Mouse (Mus musculus) MEL (cell line): ENCODE measurements around the gene Fam19a1. TPM values are rescaled to one million over a fixed set of nuclear protein-coding genes. Genes with fewer than 3 reads are reported as not detected.

ENCODE experiments used
- DNase-seq: peaks from one replicate; pipeline ENCODE4 v3.0.0; 2011; ENCODE audit warnings: low read depth, low spot score
- H3K27ac ChIP-seq: 2 replicates; pipeline ENCODE4 v1.5.1; 2012; ENCODE audit warnings: low read depth, mild to moderate bottlenecking, control low read depth, low read length, moderate library complexity; ENCODE audit not compliant: control insufficient read depth
- H3K27me3 ChIP-seq, 2 experiments: fragments of 150-350 bp in 1 of 2; sonication (generic) in 1 of 2; 2 replicates each; pipeline ENCODE4 v1.6.1; 2012; ENCODE audit warnings: low read length in 2 of 2, mild to moderate bottlenecking in 2 of 2, improper control_type of control experiment in 1 of 2, moderate library complexity in 1 of 2; ENCODE audit not compliant: insufficient read depth in 2 of 2, control insufficient read depth in 1 of 2
- H3K36me3 ChIP-seq, 2 experiments: 2 replicates each; pipeline ENCODE4 v1.6.1; 2012 to 2014; ENCODE audit warnings: low read length in 2 of 2, improper control_type of control experiment in 1 of 2, inconsistent platforms in 1 of 2, mild to moderate bottlenecking in 1 of 2; ENCODE audit not compliant: insufficient read depth in 2 of 2, control insufficient read depth in 1 of 2
- H3K4me1 ChIP-seq, 2 experiments: fragments of 150-350 bp in 1 of 2; sonication (generic) in 1 of 2; 2 replicates each; pipeline ENCODE4 v1.6.1; 2012; ENCODE audit warnings: low read length in 2 of 2, improper control_type of control experiment in 1 of 2, mild to moderate bottlenecking in 1 of 2; ENCODE audit not compliant: insufficient read depth in 2 of 2, control insufficient read depth in 1 of 2
- H3K4me3 ChIP-seq, 2 experiments: fragments of 150-350 bp in 1 of 2; sonication (generic) in 1 of 2; 2 replicates each; pipeline ENCODE4 v1.5.1; 2012; ENCODE audit warnings: low read depth in 2 of 2, low read length in 2 of 2, mild to moderate bottlenecking in 2 of 2, moderate library complexity in 2 of 2, control low read depth in 1 of 2, improper control_type of control experiment in 1 of 2; ENCODE audit not compliant: control insufficient read depth in 1 of 2, insufficient read depth in 1 of 2
- H3K79me2 ChIP-seq: 2 replicates; pipeline ENCODE4 v1.6.1; 2012; ENCODE audit warnings: mild to moderate bottlenecking, low read length, moderate library complexity; ENCODE audit not compliant: control insufficient read depth, poor library complexity, insufficient read depth
- H3K9ac ChIP-seq: 2 replicates; pipeline ENCODE4 v1.6.1; 2012; ENCODE audit warnings: low read depth, mild to moderate bottlenecking, control low read depth, low read length, moderate library complexity; ENCODE audit not compliant: control insufficient read depth, poor library complexity, severe bottlenecking
- H3K9me3 ChIP-seq: fragments of 150-350 bp; sonication (generic); replicated peaks from 2 replicates; pipeline ENCODE4 v1.6.1; 2012; ENCODE audit warnings: mild to moderate bottlenecking, low read length, improper control_type of control experiment, moderate library complexity; ENCODE audit not compliant: insufficient read depth
- BHLHE40 ChIP-seq: IDR thresholded peaks from 2 replicates; pipeline ENCODE4 v1.6.1; 2012; ENCODE audit warnings: low read depth, mild to moderate bottlenecking, inconsistent platforms, low read length, improper control_type of control experiment, borderline replicate concordance
- CHD2 ChIP-seq: IDR thresholded peaks from 2 replicates; pipeline ENCODE4 v1.6.1; 2011; ENCODE audit warnings: low read length, improper control_type of control experiment
- CTCF ChIP-seq, 3 experiments: IDR thresholded peaks in 2 of 3; conservative IDR thresholded peaks in 1 of 3; 2 replicates each; pipeline ENCODE4 v1.5.1; 2011 to 2012; ENCODE audit warnings: low read length in 3 of 3, low read depth in 2 of 3, mild to moderate bottlenecking in 2 of 3, improper control_type of control experiment in 1 of 3, inconsistent platforms in 1 of 3, mixed read lengths in 1 of 3, moderate library complexity in 1 of 3; ENCODE audit not compliant: control insufficient read depth in 1 of 3, insufficient read depth in 1 of 3, poor library complexity in 1 of 3, severe bottlenecking in 1 of 3
- E2F4 ChIP-seq: IDR thresholded peaks from 2 replicates; pipeline ENCODE4 v1.6.1; 2011; ENCODE audit warnings: low read depth, low read length, improper control_type of control experiment, borderline replicate concordance
- ELF1 ChIP-seq: IDR thresholded peaks from 2 replicates; pipeline ENCODE4 v1.6.1; 2014; ENCODE audit warnings: low read depth, mild to moderate bottlenecking, inconsistent platforms, low read length, improper control_type of control experiment, moderate library complexity
- ETS1 ChIP-seq: IDR thresholded peaks from 2 replicates; pipeline ENCODE4 v1.6.1; 2012; ENCODE audit warnings: low read depth, mild to moderate bottlenecking, inconsistent platforms, low read length, improper control_type of control experiment, moderate library complexity
- GABPA ChIP-seq: IDR thresholded peaks from 2 replicates; pipeline ENCODE4 v1.6.1; 2012; ENCODE audit warnings: low read depth, mild to moderate bottlenecking, inconsistent platforms, low read length, improper control_type of control experiment, moderate library complexity
- GATA1 ChIP-seq: IDR thresholded peaks from 2 replicates; pipeline ENCODE4 v1.6.1; 2011; ENCODE audit warnings: low read depth, low read length, improper control_type of control experiment
- JUND ChIP-seq: IDR thresholded peaks from 2 replicates; pipeline ENCODE4 v1.6.1; 2011; ENCODE audit warnings: low read depth, mild to moderate bottlenecking, improper control_type of control experiment, low read length
- MAFK ChIP-seq: IDR thresholded peaks from 2 replicates; pipeline ENCODE4 v1.6.1; 2011; ENCODE audit warnings: low read depth, mild to moderate bottlenecking, low read length, improper control_type of control experiment, borderline replicate concordance
- MAX ChIP-seq: IDR thresholded peaks from 2 replicates; pipeline ENCODE4 v1.6.1; 2011; ENCODE audit warnings: low read length, improper control_type of control experiment
- MAZ ChIP-seq: IDR thresholded peaks from 2 replicates; pipeline ENCODE4 v1.6.1; 2012; ENCODE audit warnings: low read depth, mild to moderate bottlenecking, inconsistent platforms, low read length, improper control_type of control experiment
- MEF2A ChIP-seq: IDR thresholded peaks from 2 replicates; pipeline ENCODE4 v1.6.1; 2014; ENCODE audit warnings: low read depth, mild to moderate bottlenecking, inconsistent platforms, low read length, improper control_type of control experiment; ENCODE audit not compliant: poor library complexity, insufficient replicate concordance, severe bottlenecking; ENCODE audit errors: extremely low read depth
- MYB ChIP-seq: IDR thresholded peaks from 2 replicates; pipeline ENCODE4 v1.6.1; 2011; ENCODE audit warnings: mild to moderate bottlenecking, low read depth, low read length, improper control_type of control experiment
- MYC ChIP-seq: IDR thresholded peaks from 2 replicates; pipeline ENCODE4 v1.6.1; 2011; ENCODE audit warnings: low read depth, mild to moderate bottlenecking, low read length, improper control_type of control experiment, moderate library complexity
- NELFE ChIP-seq: IDR thresholded peaks from 2 replicates; pipeline ENCODE4 v1.6.1; 2011; ENCODE audit warnings: low read depth, low read length, improper control_type of control experiment
- NRF1 ChIP-seq: IDR thresholded peaks from 2 replicates; pipeline ENCODE4 v1.6.1; 2014; ENCODE audit warnings: low read depth, mild to moderate bottlenecking, inconsistent platforms, low read length, improper control_type of control experiment, moderate library complexity; ENCODE audit not compliant: poor library complexity, insufficient read depth, severe bottlenecking
- POLR2A ChIP-seq, 2 experiments: IDR thresholded peaks; 2 replicates each; pipeline ENCODE4 v1.6.1; 2011 to 2012; ENCODE audit warnings: low read length in 2 of 2, mild to moderate bottlenecking in 2 of 2, control low read depth in 1 of 2, improper control_type of control experiment in 1 of 2, low read depth in 1 of 2, moderate library complexity in 1 of 2; ENCODE audit not compliant: control insufficient read depth in 1 of 2, insufficient read depth in 1 of 2, poor library complexity in 1 of 2
- POLR2AphosphoS2 ChIP-seq: IDR thresholded peaks from 2 replicates; pipeline ENCODE4 v1.6.1; 2011; ENCODE audit warnings: low read length, improper control_type of control experiment
- POLR2AphosphoS5 ChIP-seq: IDR thresholded peaks from 2 replicates; pipeline ENCODE4 v1.6.1; 2012; ENCODE audit warnings: low read depth, borderline replicate concordance, mild to moderate bottlenecking, inconsistent platforms, low read length, moderate library complexity, mixed read lengths
- SMC3 ChIP-seq: IDR thresholded peaks from 2 replicates; pipeline ENCODE4 v1.6.1; 2011; ENCODE audit warnings: low read depth, low read length, improper control_type of control experiment
- TBP ChIP-seq: IDR thresholded peaks from 2 replicates; pipeline ENCODE4 v1.8.0; 2011; ENCODE audit warnings: low read depth, low read length, improper control_type of control experiment
- TCF12 ChIP-seq: IDR thresholded peaks from 2 replicates; pipeline ENCODE4 v1.6.1; 2014; ENCODE audit warnings: low read depth, mild to moderate bottlenecking, inconsistent platforms, low read length, improper control_type of control experiment, moderate library complexity
- UBTF ChIP-seq: IDR thresholded peaks from 2 replicates; pipeline ENCODE4 v1.6.1; 2012; ENCODE audit warnings: low read depth, mild to moderate bottlenecking, inconsistent platforms, low read length, improper control_type of control experiment, moderate library complexity, borderline replicate concordance; ENCODE audit not compliant: insufficient read depth
- USF1 ChIP-seq: IDR thresholded peaks from 2 replicates; pipeline ENCODE4 v1.6.1; 2014; ENCODE audit warnings: low read depth, mild to moderate bottlenecking, inconsistent platforms, low read length, improper control_type of control experiment, moderate library complexity
- USF2 ChIP-seq, 2 experiments: IDR thresholded peaks; 2 replicates each; pipeline ENCODE4 v1.6.1; 2011 to 2012; ENCODE audit warnings: improper control_type of control experiment in 2 of 2, low read length in 2 of 2, borderline replicate concordance in 1 of 2, inconsistent platforms in 1 of 2, low read depth in 1 of 2, mild to moderate bottlenecking in 1 of 2; ENCODE audit not compliant: insufficient read depth in 1 of 2
- ZKSCAN1 ChIP-seq: IDR thresholded peaks from 2 replicates; pipeline ENCODE4 v1.6.1; 2012; ENCODE audit warnings: low read depth, mild to moderate bottlenecking, inconsistent platforms, low read length, improper control_type of control experiment, moderate library complexity
- ZNF384 ChIP-seq: IDR thresholded peaks from 2 replicates; pipeline ENCODE4 v1.6.1; 2012; ENCODE audit warnings: low read depth, mild to moderate bottlenecking, inconsistent platforms, low read length, improper control_type of control experiment
- polyA plus RNA-seq, 2 experiments: library from polyadenylated mRNA; stranded (reverse) in 1 of 2; unstranded in 1 of 2; fragments of >175 nt in 1 of 2; fragments of >200 nt in 1 of 2; gene quantifications; 2 replicates each; pipeline versions ENCODE4 v1.2.1 to v1.2.4; 2012; ENCODE audit warnings: low replicate concordance in 2 of 2, low read depth in 1 of 2; ENCODE audit not compliant: insufficient read length in 2 of 2, insufficient read depth in 1 of 2, missing spikeins in 1 of 2
- total RNA-seq: library from RNA; depleted of rRNA; stranded (reverse); fragments of 300-350 nt; gene quantifications from 2 replicates; pipeline ENCODE4 v1.2.3, GENCODE M21; 2012

The Fam19a1 gene
- total and polyA plus RNA-seq, 3 experiments, result not detected

DNA sequence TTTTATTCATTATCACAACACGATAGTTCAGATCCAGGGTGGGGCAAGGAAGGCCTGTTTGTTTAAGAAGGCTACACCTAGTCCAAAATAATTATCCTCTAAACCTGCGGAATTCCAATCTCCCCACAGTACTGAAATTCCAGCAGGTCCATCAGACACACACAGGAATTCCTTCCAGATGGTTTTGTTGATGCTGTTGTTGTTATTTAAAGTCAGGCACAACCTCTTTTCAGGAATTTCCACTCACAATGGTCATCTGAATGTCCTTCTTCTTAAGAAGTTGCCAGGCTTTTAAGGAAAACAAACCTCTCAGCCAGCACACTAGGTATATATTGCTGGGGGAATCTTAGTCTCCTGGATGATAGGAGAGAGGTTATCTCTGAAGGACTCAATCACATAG lies 174.4 kb downstream of the Fam19a1 start:
- Histone ChIP-seq H3K4me1 (no peaks in the 10 kb centered on the region), H3K36me3 (no peaks in the 10 kb centered on the region), H3K9ac (no peak overlapping the region), H3K4me3 (no peak overlapping the region), H3K27ac (no peak overlapping the region), H3K27me3 (no peaks in the 10 kb centered on the region), H3K79me2 (no peaks in the 10 kb centered on the region), H3K9me3 (no peaks in the 10 kb centered on the region)
- TF ChIP-seq TBP (no peak), ZNF384 (no peak), MAX (no peak), MYC (no peak), GABPA (no peak), MAFK (no peak), NRF1 (no peak), TCF12 (no peak), MAZ (no peak), USF1 (no peak), JUND (no peak), ETS1 (no peak), SMC3 (no peak), MEF2A (no peak), CTCF (IDR thresholded peaks at IDR 0.05 in 2 of 3, conservative IDR thresholded peaks at IDR 0.05 in 1 of 3; ENCODE audit: control insufficient read depth in 1 of 3, insufficient read depth in 1 of 3, low read depth in 2 of 3, low read length in 3 of 3, poor library complexity in 1 of 3, severe bottlenecking in 1 of 3) (no peak), ELF1 (no peak), NELFE (no peak), BHLHE40 (no peak), POLR2AphosphoS5 (no peak)
- no peak for DNase-seq

- DNase-seq, result no peak
- no peaks in the 10 kb centered on the region for H3K36me3 ChIP-seq
- no peaks in the 10 kb centered on the region for H3K27me3 ChIP-seq
- no peak overlapping the region for H3K27ac ChIP-seq
- no peaks in the 10 kb centered on the region for H3K79me2 ChIP-seq
- H3K4me1 ChIP-seq, result no peaks in the 10 kb centered on the region
- H3K9me3 ChIP-seq, result no peaks in the 10 kb centered on the region
- no peak overlapping the region for H3K9ac ChIP-seq
- no peak overlapping the region for H3K4me3 ChIP-seq
- TF ChIP-seq UBTF, result no peak
- no peak for TF ChIP-seq NRF1
- TF ChIP-seq POLR2A (IDR thresholded peaks at IDR 0.05; ENCODE audit: control insufficient read depth in 1 of 2, insufficient read depth in 1 of 2, low read depth in 1 of 2, low read length in 2 of 2, poor library complexity in 1 of 2), result no peak
- no peak for TF ChIP-seq POLR2AphosphoS5
- TF ChIP-seq MEF2A, result no peak
- TF ChIP-seq POLR2AphosphoS2, result no peak
- no peak for TF ChIP-seq USF2 (IDR thresholded peaks at IDR 0.05; ENCODE audit: borderline replicate concordance in 1 of 2, insufficient read depth in 1 of 2, low read depth in 1 of 2, low read length in 2 of 2)
- TF ChIP-seq ZKSCAN1, result no peak
- TF ChIP-seq MYB, result no peak
- no peak for TF ChIP-seq TCF12
- no peak for TF ChIP-seq GATA1
- TF ChIP-seq E2F4, result no peak
- TF ChIP-seq CHD2, result no peak
- no peak for TF ChIP-seq JUND
- no peak for TF ChIP-seq MYC
These were observed 176.7 kb downstream of the Fam19a1 start for GRCm38 (mm10) chr6:96289672-96290071.
